11 mouse cellular contexts compared by ENCODE assay signal in the genomic region with DNA sequence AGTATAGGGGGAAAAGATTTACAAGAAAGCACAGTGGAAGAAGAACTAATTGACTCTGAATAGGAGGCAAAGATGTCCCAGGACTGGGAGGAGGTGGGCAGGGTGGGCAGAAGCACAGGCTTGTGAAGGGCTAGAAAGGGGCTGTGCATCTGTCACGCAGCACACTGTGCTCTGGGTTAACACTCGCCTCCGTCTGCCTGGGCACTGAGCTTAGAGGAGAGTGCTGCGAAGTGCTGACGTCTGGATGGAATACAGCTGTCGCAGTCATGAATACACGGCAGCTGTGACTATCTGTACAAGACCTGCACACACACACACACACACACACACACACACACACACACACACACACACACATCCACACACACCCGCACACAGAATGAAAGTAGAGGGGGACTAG.
DNase-seq lines count a peak whose midpoint lies in the region; ATAC-seq lines count a peak whose summit lies in the region.
"Had no signal": no experiment of that assay in that cellular context is flagged by ENCODE, and none has a peak within 500 bp of the region (broad histone marks: within the 10 kb centered on the region; RNA-seq: fewer than 3 reads in every experiment).

No protein-coding gene starts in this region.

- no peak for DNase-seq in hindbrain, embryonic 14.5 days (ENCODE audit: low spot score)
- DNase-seq in neural tube, embryonic 10.5 days (ENCODE audit: extremely low spot score, low spot score): no peak
- no peak for DNase-seq in urinary bladder, postnatal 14 days (ENCODE audit: low spot score)
- DNase-seq: cerebellum, adult 9-10 months; retina, postnatal 1 day had no signal

- no peak overlapping the region for H3K27ac ChIP-seq in hindbrain, embryonic 12.5 days
- H3K27ac ChIP-seq in hindbrain, embryonic 14.5 days: no peak overlapping the region
- H3K27ac ChIP-seq in neural tube, embryonic 12.5 days: no peak overlapping the region
- H3K27ac ChIP-seq in intestine, embryonic 16.5 days (ENCODE audit: low read length): no peak overlapping the region
- H3K27ac ChIP-seq: liver, embryonic 15.5 days had no signal

- no peak overlapping the region for H3K4me2 ChIP-seq in hindbrain, embryonic 12.5 days (replicated peaks)
- H3K4me2 ChIP-seq in hindbrain, embryonic 14.5 days (replicated peaks): no peak overlapping the region
- H3K4me2 ChIP-seq in neural tube, embryonic 12.5 days (replicated peaks): no peak overlapping the region
- no peak overlapping the region for H3K4me2 ChIP-seq in intestine, embryonic 16.5 days (ENCODE audit: low read depth, low read length)
- H3K4me2 ChIP-seq: liver, embryonic 15.5 days had no signal

- 0 out of 2 replicates have a peak, but pooled peaks have one; percentile 26 for ATAC-seq in hindbrain, embryonic 12.5 days (ENCODE audit: low FRiP score)
- no peak for ATAC-seq in hindbrain, embryonic 14.5 days (ENCODE audit: low FRiP score)
- ATAC-seq in neural tube, embryonic 12.5 days (ENCODE audit: low FRiP score, low read depth): peak; percentile 60; the same call in 1 of the 2 replicates
- ATAC-seq in intestine, embryonic 16.5 days: no peak
- ATAC-seq in inflammation-experienced regulatory T-cells, adult 6 months: no peak

- H3K4me3 ChIP-seq in hindbrain, embryonic 12.5 days: no peak overlapping the region
- no peak overlapping the region for H3K4me3 ChIP-seq in hindbrain, embryonic 14.5 days (replicated peaks; ENCODE audit: low read length)
- no peak overlapping the region for H3K4me3 ChIP-seq in neural tube, embryonic 12.5 days
- no peak overlapping the region for H3K4me3 ChIP-seq in intestine, embryonic 16.5 days (ENCODE audit: low read length)
- H3K4me3 ChIP-seq: liver, embryonic 15.5 days had no signal

- H3K27me3 ChIP-seq in hindbrain, embryonic 12.5 days: no peaks in the 10 kb centered on the region
- no peaks in the 10 kb centered on the region for H3K27me3 ChIP-seq in hindbrain, embryonic 14.5 days (ENCODE audit: control insufficient read depth, insufficient read depth, low read length)
- no peaks in the 10 kb centered on the region for H3K27me3 ChIP-seq in neural tube, embryonic 12.5 days (replicated peaks)
- 0 out of 2 replicates have a peak, but pooled peaks cover 2% of the 10 kb centered on the region for H3K27me3 ChIP-seq in intestine, embryonic 16.5 days (replicated peaks; ENCODE audit: control insufficient read depth, insufficient read depth, low read length)
- H3K27me3 ChIP-seq: CH12.LX; liver, embryonic 15.5 days had no signal

- no peaks in the 10 kb centered on the region for H3K36me3 ChIP-seq in hindbrain, embryonic 12.5 days
- no peaks in the 10 kb centered on the region for H3K36me3 ChIP-seq in hindbrain, embryonic 14.5 days (replicated peaks; ENCODE audit: control insufficient read depth, insufficient read depth)
- no peaks in the 10 kb centered on the region for H3K36me3 ChIP-seq in neural tube, embryonic 12.5 days
- H3K36me3 ChIP-seq in intestine, embryonic 16.5 days (ENCODE audit: control insufficient read depth, insufficient read depth, low read length): no peaks in the 10 kb centered on the region
- H3K36me3 ChIP-seq: liver, embryonic 15.5 days had no signal

- H3K9me3 ChIP-seq in hindbrain, embryonic 12.5 days (replicated peaks): 0 out of 2 replicates have a peak, but pooled peaks cover under 1% of the 10 kb centered on the region
- H3K9me3 ChIP-seq in hindbrain, embryonic 14.5 days (ENCODE audit: control insufficient read depth, low read length): peaks cover 3% of the 10 kb centered on the region; the same call in 1 of the 2 replicates
- no peaks in the 10 kb centered on the region; the same call in 1 of the 2 replicates for H3K9me3 ChIP-seq in neural tube, embryonic 12.5 days
- H3K9me3 ChIP-seq in intestine, embryonic 16.5 days (ENCODE audit: control insufficient read depth, low read length): no peaks in the 10 kb centered on the region
- H3K9me3 ChIP-seq: liver, embryonic 15.5 days had no signal

- peaks cover 30% of the 10 kb centered on the region for H3K4me1 ChIP-seq in hindbrain, embryonic 12.5 days
- H3K4me1 ChIP-seq in hindbrain, embryonic 14.5 days (replicated peaks; ENCODE audit: control insufficient read depth, insufficient read depth, low read length): peaks cover 21% of the 10 kb centered on the region
- H3K4me1 ChIP-seq in neural tube, embryonic 12.5 days: peaks cover 50% of the 10 kb centered on the region
- H3K4me1 ChIP-seq in intestine, embryonic 16.5 days (ENCODE audit: control insufficient read depth, insufficient read depth, low read length): peaks cover 41% of the 10 kb centered on the region
- H3K4me1 ChIP-seq: liver, embryonic 15.5 days had no signal

- H3K9ac ChIP-seq in hindbrain, embryonic 12.5 days: peak overlapping the region; percentile 32; the same call in 1 of the 2 replicates
- no peak overlapping the region for H3K9ac ChIP-seq in hindbrain, embryonic 14.5 days
- H3K9ac ChIP-seq in neural tube, embryonic 12.5 days: no peak overlapping the region
- H3K9ac ChIP-seq in intestine, embryonic 16.5 days (ENCODE audit: low read depth, low read length): peak overlapping the region; percentile 36; the same call in 1 of the 2 replicates
- H3K9ac ChIP-seq: liver, embryonic 15.5 days had no signal

- WGBS in hindbrain, embryonic 12.5 days: 38% methylated on average over 8 of the region's 8 CpGs
- WGBS in hindbrain, embryonic 14.5 days: 44% methylated on average over 8 of the region's 8 CpGs
- WGBS in neural tube, embryonic 12.5 days: 37% methylated on average over 8 of the region's 8 CpGs
- WGBS in intestine, embryonic 16.5 days: 38% methylated on average over 8 of the region's 8 CpGs

Comparison
In these comparisons a context has a peak if more than half of its experiments do, and no peak if none do; other contexts are left out.
1. ATAC-seq: peak in hindbrain, embryonic 12.5 days (single experiment) and neural tube, embryonic 12.5 days (single experiment); none in hindbrain, embryonic 14.5 days (single experiment), intestine, embryonic 16.5 days (single experiment) and inflammation-experienced regulatory T-cells, adult 6 months (single experiment).
2. H3K9ac ChIP-seq: peak in hindbrain, embryonic 12.5 days (single experiment) and intestine, embryonic 16.5 days (single experiment); none in hindbrain, embryonic 14.5 days (single experiment) and neural tube, embryonic 12.5 days (single experiment).